In genomic region chr15:79001559-79001958, GRCm38 (mm10) we compare ENCODE assay signal across 16 mouse cellular contexts. TPM values are rescaled to one million over a fixed set of nuclear protein-coding genes. Genes with fewer than 3 reads are reported as not detected.
"Had no signal": no experiment of that assay in that cellular context is flagged by ENCODE, and none has a peak within 500 bp of the region (broad histone marks: within the 10 kb centered on the region; RNA-seq: fewer than 3 reads in every experiment).

No protein-coding gene starts in this region.

- DNase-seq: liver; liver, embryonic 13.5 days; thymus, adult 18-20 months; thymus, postnatal 14 days had no signal

- H3K4me3 ChIP-seq: layer of hippocampus, adult 2 months; limb, embryonic 12.5 days; liver, embryonic 13.5 days; lung, embryonic 15.5 days; megakaryocyte, embryonic 14.5 days; midbrain, embryonic 15.5 days; neural tube, embryonic 12.5 days had no signal

- H3K27ac ChIP-seq: layer of hippocampus, adult 2 months; limb, embryonic 12.5 days; liver, embryonic 13.5 days; lung, embryonic 15.5 days; macrophage; midbrain, embryonic 15.5 days; neural tube, embryonic 12.5 days had no signal

- H3K9ac ChIP-seq: limb, embryonic 12.5 days; liver, embryonic 13.5 days; liver, postnatal 0 days; lung, embryonic 15.5 days; midbrain, embryonic 15.5 days; neural tube, embryonic 12.5 days had no signal

- H3K4me2 ChIP-seq: limb, embryonic 12.5 days; liver, embryonic 13.5 days; lung, embryonic 15.5 days; midbrain, embryonic 11.5 days; midbrain, embryonic 15.5 days; neural tube, embryonic 12.5 days had no signal

- H3K4me1 ChIP-seq: limb, embryonic 12.5 days; lung, embryonic 15.5 days; midbrain, embryonic 15.5 days; neural tube, embryonic 12.5 days had no signal

- H3K27me3 ChIP-seq: limb, embryonic 12.5 days; liver, embryonic 13.5 days; lung, embryonic 15.5 days; megakaryocyte, embryonic 14.5 days; midbrain, embryonic 15.5 days; neural tube, embryonic 12.5 days had no signal

- H3K9me3 ChIP-seq: limb, embryonic 12.5 days; liver, embryonic 13.5 days; lung, embryonic 15.5 days; megakaryocyte, embryonic 14.5 days; midbrain, embryonic 15.5 days; neural tube, embryonic 12.5 days had no signal

- ATAC-seq: midbrain, embryonic 15.5 days had no signal

RNA-seq across cellular contexts. Expression of gene Galr3, which starts 40.1 kb away (rescaled TPM):
- total RNA-seq: left cerebral cortex, postnatal 36 days; monocyte, adult 5-6 weeks; neutrophil, adult 5-6 weeks had no signal
- polyA plus RNA-seq: limb, embryonic 12.5 days; lung, embryonic 15.5 days; macrophage; midbrain, embryonic 11.5 days; midbrain, embryonic 15.5 days; neural tube, embryonic 12.5 days had no signal
